In the genomic region with DNA sequence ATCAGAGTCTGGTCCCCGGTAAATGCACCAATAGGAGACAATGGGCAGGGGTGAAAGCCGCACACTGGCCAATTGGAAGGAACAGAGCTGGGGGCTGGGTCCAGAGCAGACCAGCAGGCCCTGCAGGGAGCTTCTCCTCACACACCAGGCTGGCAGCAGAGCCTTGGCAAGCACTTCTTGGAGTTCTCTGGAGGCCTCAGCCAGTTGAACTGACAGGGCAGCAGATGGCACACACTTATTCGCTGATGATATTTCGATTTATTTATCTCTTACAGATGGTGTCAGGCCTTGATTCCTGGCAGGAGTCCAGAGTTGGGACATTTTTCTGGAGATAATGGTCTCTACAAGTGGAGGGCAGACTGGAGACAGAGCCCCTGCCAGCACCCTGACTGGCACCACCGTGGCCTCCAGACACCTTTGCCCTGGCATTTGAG, we compare ENCODE assay signal across 12 mouse cellular contexts. TPM values are rescaled to one million over a fixed set of nuclear protein-coding genes. Genes with fewer than 3 reads are reported as not detected.
DNase-seq lines count a peak whose midpoint lies in the region; ATAC-seq lines count a peak whose summit lies in the region.
"Had no signal": no experiment of that assay in that cellular context is flagged by ENCODE, and none has a peak within 500 bp of the region (broad histone marks: within the 10 kb centered on the region; RNA-seq: fewer than 3 reads in every experiment).

No protein-coding gene starts in this region.

- peak; percentile 18 for DNase-seq in adrenal gland, postnatal 14 days
- no peak for DNase-seq in adrenal gland, postnatal 36 days
- DNase-seq in MN1 (ENCODE audit: low spot score): peak; percentile 64
- peak; percentile 86 to 91 for DNase-seq in cerebellum, postnatal 14 days
- DNase-seq in layer of hippocampus, adult 9-11 months: peak; percentile 55
- DNase-seq in gastrocnemius, postnatal 36 days: no peak
- no peak for DNase-seq in embryo, embryonic 9.5 days (ENCODE audit: extremely low spot score)
- DNase-seq: heart, postnatal 14 days; kidney, postnatal 14 days had no signal

- no peak for ATAC-seq in heart, embryonic 11.5 days (replicated peaks; ENCODE audit: insufficient number of reproducible peaks, low FRiP score, low TSS enrichment)

- no peaks in the 10 kb centered on the region for H3K9me3 ChIP-seq in heart, embryonic 11.5 days (replicated peaks; ENCODE audit: control insufficient read depth, low read length)

- no peaks in the 10 kb centered on the region for H3K27me3 ChIP-seq in heart, embryonic 11.5 days (ENCODE audit: control insufficient read depth, insufficient read depth, low read length)

- no peak overlapping the region for H3K27ac ChIP-seq in heart, embryonic 11.5 days (ENCODE audit: low read depth, low read length)
- H3K27ac ChIP-seq: macrophage had no signal

- no peaks in the 10 kb centered on the region; the same call in 1 of the 2 replicates for H3K36me3 ChIP-seq in heart, embryonic 11.5 days (ENCODE audit: control insufficient read depth, insufficient read depth, low read length)

- H3K9ac ChIP-seq in heart, embryonic 11.5 days (ENCODE audit: low read depth, low read length): no peak overlapping the region

- intact Hi-C loops in gastrocnemius, postnatal 36 days (cut with DNase I): no loop called here

- no peak overlapping the region for H3K4me3 ChIP-seq in heart, embryonic 11.5 days (ENCODE audit: low read depth, low read length)

- 84% methylated on average over 5 of the region's 5 CpGs for WGBS in heart, embryonic 11.5 days (ENCODE audit: insufficient replicate concordance)

- H3K4me2 ChIP-seq in heart, embryonic 11.5 days: no peak overlapping the region

- peaks cover 20% of the 10 kb centered on the region for H3K4me1 ChIP-seq in heart, embryonic 11.5 days (ENCODE audit: control insufficient read depth, insufficient read depth, low read length)

RNA-seq across cellular contexts. Expression of a gene that starts 49.4 kb away (rescaled TPM):
- 12.1 and 16.9 TPM in 2 replicates for total RNA-seq in adrenal gland, postnatal 14 days (2021)
- total RNA-seq in adrenal gland, postnatal 36 days (2021): 10 to 100 TPM; 68.9 to 70.8 TPM
- total RNA-seq in gastrocnemius, postnatal 36 days (2021): not detected
- 6.4 and 9.1 TPM in 2 replicates for polyA plus RNA-seq in heart, embryonic 11.5 days (2014; fragmentation: Nextera tagmentation; extraction: Ambion mirVana)
- total RNA-seq: MEL had no signal

Comparison
In these comparisons a context has a peak if more than half of its experiments do, and no peak if none do; other contexts are left out.
1. DNase-seq: peak in adrenal gland, postnatal 14 days (single experiment), MN1 (single experiment), cerebellum, postnatal 14 days (2 of 2) and layer of hippocampus, adult 9-11 months (single experiment); none in adrenal gland, postnatal 36 days (0 of 2), gastrocnemius, postnatal 36 days (0 of 2) and embryo, embryonic 9.5 days (single experiment).
2. RNA of a gene that starts 49.4 kb away (total RNA-seq): 68.9 to 70.8 TPM in adrenal gland, postnatal 36 days and 12.1 to 16.9 TPM in adrenal gland, postnatal 14 days; not detected in gastrocnemius, postnatal 36 days; every median in the first group is over 10 times any median in the second.